Mouse (Mus musculus) forebrain, embryonic 12.5 days (tissue): ENCODE data around the gene Usp16. TPM values are rescaled to one million over a fixed set of nuclear protein-coding genes. Genes with fewer than 3 reads are reported as not detected.

Experiments used
- polyA plus RNA-seq: library from polyadenylated mRNA; unstranded; fragments of >200 nt; fragmentation: Nextera tagmentation; extraction: Ambion mirVana; gene quantifications from 2 replicates; pipeline ENCODE4 v1.2.1, GENCODE M21; 2016

Usp16 gene
- polyA plus RNA-seq, 1 experiment from 2014 or later = 50.4 TPM

Other genes starting within 250 kb of the Usp16 start
- gene N6amt1, start 100.5 kb upstream of the Usp16 start, polyA plus RNA-seq = 16.2 and 16.5 TPM in 2 replicates
- gene Ltn1, start 22.1 kb upstream of the Usp16 start, polyA plus RNA-seq = 35.8 and 38.5 TPM in 2 replicates
- 10.0 and 10.8 TPM in 2 replicates for gene Rwdd2b, start 14.1 kb upstream of the Usp16 start, polyA plus RNA-seq
- gene Cct8, start 41.2 kb downstream of the Usp16 start, polyA plus RNA-seq = 529 and 541 TPM in 2 replicates
- not detected in 2 replicates for gene Map3k7cl, start 98.6 kb downstream of the Usp16 start, polyA plus RNA-seq
- 19.3 and 19.4 TPM in 2 replicates for gene Bach1, start 244.2 kb downstream of the Usp16 start, polyA plus RNA-seq